Mouse (Mus musculus): ENCODE results near the gene Gm10944. TPM values are rescaled to one million over a fixed set of nuclear protein-coding genes. Genes with fewer than 3 reads are reported as not detected.

The Gm10944 gene
- polyA plus RNA-seq, 1 experiment from 2014 or later = not detected

GRCm38 (mm10) chr10:10701326-10701725, 20.2 kb downstream of the Gm10944 start:
- no peak overlapping the region for H3K4me2 ChIP-seq (ENCODE audit: low read length)
- H3K9ac ChIP-seq (ENCODE audit: low read depth, low read length) = no peak overlapping the region
- no peak for ATAC-seq
- H3K36me3 ChIP-seq (ENCODE audit: control insufficient read depth, insufficient read depth, low read length) = no peaks in the 10 kb centered on the region
- no peaks in the 10 kb centered on the region for H3K27me3 ChIP-seq (ENCODE audit: control insufficient read depth, insufficient read depth, low read depth, low read length)
- H3K27ac ChIP-seq (ENCODE audit: low read length) = no peak overlapping the region
- H3K9me3 ChIP-seq (replicated peaks; ENCODE audit: control insufficient read depth, low read length, poor library complexity, severe bottlenecking) = no peaks in the 10 kb centered on the region
- H3K4me1 ChIP-seq (ENCODE audit: control insufficient read depth, insufficient read depth, low read length) = no peaks in the 10 kb centered on the region
- WGBS = 100% methylated on average over 1 of the region's 1 CpGs
- no peak overlapping the region for H3K4me3 ChIP-seq (ENCODE audit: low read depth, low read length)

- H3K4me3 ChIP-seq (ENCODE audit: low read depth, low read length) = no peak overlapping the region
- H3K27me3 ChIP-seq (ENCODE audit: control insufficient read depth, insufficient read depth, low read depth, low read length) = no peaks in the 10 kb centered on the region
- WGBS = 79% methylated on average over 1 of the region's 1 CpGs
- no peak overlapping the region for H3K9ac ChIP-seq (ENCODE audit: low read depth, low read length)
- no peaks in the 10 kb centered on the region for H3K9me3 ChIP-seq (replicated peaks; ENCODE audit: control insufficient read depth, low read length, poor library complexity, severe bottlenecking)
- no peaks in the 10 kb centered on the region for H3K36me3 ChIP-seq (ENCODE audit: control insufficient read depth, insufficient read depth, low read length)
- ATAC-seq = no peak
- H3K4me1 ChIP-seq (ENCODE audit: control insufficient read depth, insufficient read depth, low read length) = no peaks in the 10 kb centered on the region
- H3K4me2 ChIP-seq (ENCODE audit: low read length) = no peak overlapping the region
- H3K27ac ChIP-seq (ENCODE audit: low read length) = no peak overlapping the region
Measured at GRCm38 (mm10) chr10:10708031-10708430, 26.9 kb downstream of the Gm10944 start.

DNA sequence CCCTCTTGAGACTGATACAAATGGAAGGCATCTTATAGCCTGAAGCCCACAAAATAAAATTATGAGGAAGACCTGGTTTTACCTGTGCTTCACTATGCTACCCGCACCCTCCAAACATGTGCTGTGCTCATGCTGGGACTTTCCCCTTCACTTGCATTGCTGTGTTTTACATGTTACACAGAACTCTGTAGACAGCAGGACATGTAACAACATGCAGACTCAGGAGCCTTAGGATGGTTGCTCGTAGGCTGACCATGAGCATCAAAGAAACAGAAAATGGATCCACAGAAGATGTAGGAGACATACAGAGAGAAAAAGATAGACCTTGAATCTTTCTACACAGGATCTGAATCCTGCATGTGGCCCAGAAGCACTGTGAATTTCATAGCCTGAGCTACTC, 29.2 kb downstream of the Gm10944 start:
- WGBS = 92% methylated on average over 2 of the region's 2 CpGs
- H3K9ac ChIP-seq (ENCODE audit: low read depth, low read length) = no peak overlapping the region
- no peak overlapping the region for H3K4me3 ChIP-seq (ENCODE audit: low read depth, low read length)
- H3K9me3 ChIP-seq (replicated peaks; ENCODE audit: control insufficient read depth, low read length, poor library complexity, severe bottlenecking) = no peaks in the 10 kb centered on the region
- no peaks in the 10 kb centered on the region for H3K36me3 ChIP-seq (ENCODE audit: control insufficient read depth, insufficient read depth, low read length)
- H3K27me3 ChIP-seq (ENCODE audit: control insufficient read depth, insufficient read depth, low read depth, low read length) = no peaks in the 10 kb centered on the region
- H3K27ac ChIP-seq (ENCODE audit: low read length) = no peak overlapping the region
- H3K4me1 ChIP-seq (ENCODE audit: control insufficient read depth, insufficient read depth, low read length) = no peaks in the 10 kb centered on the region
- no peak for ATAC-seq
- no peak overlapping the region for H3K4me2 ChIP-seq (ENCODE audit: low read length)

GRCm38 (mm10) chr10:10710837-10711236, 29.7 kb downstream of the Gm10944 start:
- Histone ChIP-seq H3K4me3 (ENCODE audit: low read depth, low read length) (no peak overlapping the region), H3K9me3 (replicated peaks; ENCODE audit: control insufficient read depth, low read length, poor library complexity, severe bottlenecking) (no peaks in the 10 kb centered on the region), H3K36me3 (ENCODE audit: control insufficient read depth, insufficient read depth, low read length) (no peaks in the 10 kb centered on the region), H3K4me1 (ENCODE audit: control insufficient read depth, insufficient read depth, low read length) (no peaks in the 10 kb centered on the region), H3K27ac (ENCODE audit: low read length) (no peak overlapping the region), H3K4me2 (ENCODE audit: low read length) (no peak overlapping the region), H3K27me3 (ENCODE audit: control insufficient read depth, insufficient read depth, low read depth, low read length) (no peaks in the 10 kb centered on the region), H3K9ac (ENCODE audit: low read depth, low read length) (no peak overlapping the region)
- ATAC-seq = no peak
- 78% methylated on average over 2 of the region's 2 CpGs for WGBS

- H3K9me3 ChIP-seq (replicated peaks; ENCODE audit: control insufficient read depth, low read length, poor library complexity, severe bottlenecking) = no peaks in the 10 kb centered on the region
- no peak for ATAC-seq
- no peak overlapping the region for H3K4me2 ChIP-seq (ENCODE audit: low read length)
- H3K9ac ChIP-seq (ENCODE audit: low read depth, low read length) = no peak overlapping the region
- H3K4me3 ChIP-seq (ENCODE audit: low read depth, low read length) = no peak overlapping the region
- 92% methylated on average over 3 of the region's 3 CpGs for WGBS
- no peak overlapping the region for H3K27ac ChIP-seq (ENCODE audit: low read length)
- no peaks in the 10 kb centered on the region for H3K36me3 ChIP-seq (ENCODE audit: control insufficient read depth, insufficient read depth, low read length)
- H3K4me1 ChIP-seq (ENCODE audit: control insufficient read depth, insufficient read depth, low read length) = no peaks in the 10 kb centered on the region
- no peaks in the 10 kb centered on the region for H3K27me3 ChIP-seq (ENCODE audit: control insufficient read depth, insufficient read depth, low read depth, low read length)
Measured at GRCm38 (mm10) chr10:10726501-10726900, 45.4 kb downstream of the Gm10944 start.

Other genes starting within 250 kb of the Gm10944 start
- gene Adgb, start 209.0 kb upstream of the Gm10944 start, polyA plus RNA-seq (2015; fragmentation: Nextera tagmentation; extraction: Ambion mirVana) = 0.23 and 0.37 TPM in 2 replicates
- gene Rab32, start 123.1 kb upstream of the Gm10944 start, polyA plus RNA-seq (2015; fragmentation: Nextera tagmentation; extraction: Ambion mirVana) = 3.3 and 3.9 TPM in 2 replicates

Data from midbrain, embryonic 16.5 days (tissue).